Mouse (Mus musculus) cerebellum, postnatal 4 days (tissue): Measurements from ENCODE around the gene Grap2.
A peak's percentile ranks its signal among the peaks of the same experiment; 100 is the strongest.

Experiments used
- DNase-seq, 2 experiments: peaks; one replicate each; pipeline ENCODE4 v3.0.0; 2022; ENCODE audit warnings: low spot score in 2 of 2, mixed read lengths in 1 of 2

The Grap2 gene

DNA sequence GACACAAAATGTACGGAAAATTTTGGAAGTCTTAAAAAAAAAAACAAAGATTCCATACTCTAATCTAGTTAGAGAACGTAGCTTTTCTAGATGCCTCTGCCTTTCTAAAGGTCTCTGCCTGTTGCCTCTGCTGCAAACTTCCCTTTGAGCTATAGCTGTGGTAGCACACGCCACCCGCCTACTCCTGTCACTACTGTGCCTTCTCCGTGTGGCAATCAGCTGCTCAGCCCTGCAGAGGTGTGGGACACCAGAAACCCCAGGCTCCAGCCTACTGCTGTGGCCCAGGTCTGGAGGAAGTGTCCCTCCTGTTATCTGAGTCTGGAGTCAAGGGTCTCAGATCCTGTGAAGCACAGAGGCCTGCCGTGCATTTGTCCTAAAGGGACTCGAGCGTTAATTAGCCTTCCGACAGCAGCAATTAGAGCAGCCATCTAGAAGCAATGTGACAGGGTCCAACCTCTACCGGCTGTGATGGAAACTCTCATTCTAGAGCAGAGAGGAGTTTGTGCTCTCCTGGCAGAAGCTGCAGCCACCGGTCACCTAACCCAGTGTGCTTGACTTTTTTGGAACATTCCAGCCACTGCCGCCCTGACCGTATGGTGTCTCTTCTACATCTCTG is 64.5 kb downstream of the Grap2 start:
- DNase-seq: no peak

DNA sequence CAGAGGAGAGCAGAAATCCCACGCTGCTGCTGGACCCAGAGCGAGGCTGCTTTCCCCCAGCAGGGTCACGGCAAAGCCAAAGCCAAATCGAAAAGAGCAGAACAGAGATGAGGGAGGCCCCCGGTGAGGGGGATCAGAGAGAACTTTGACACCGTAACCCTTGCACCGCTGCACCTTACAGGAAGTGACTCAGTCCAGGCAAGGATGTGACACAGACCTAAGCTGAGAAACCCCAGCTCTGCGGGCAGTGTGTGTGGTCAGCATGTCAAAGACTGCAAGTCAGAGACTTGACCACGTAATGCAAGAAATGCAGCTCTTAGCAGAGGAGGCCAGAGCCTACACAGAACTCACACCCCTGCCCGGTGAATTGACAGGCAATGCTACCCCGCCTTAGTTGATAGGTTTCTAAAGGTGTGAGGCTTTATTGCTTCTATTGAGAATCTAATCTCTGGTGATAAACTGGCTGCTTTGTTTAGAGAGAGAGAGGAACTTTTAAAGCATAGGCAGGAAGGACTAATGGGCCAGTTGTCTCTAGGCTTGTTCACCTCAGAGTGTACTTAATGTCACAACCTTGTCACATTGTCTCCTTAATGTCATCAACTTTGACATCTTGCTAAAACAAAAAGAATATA is 66.8 kb downstream of the Grap2 start:
- DNase-seq: no peak

DNA sequence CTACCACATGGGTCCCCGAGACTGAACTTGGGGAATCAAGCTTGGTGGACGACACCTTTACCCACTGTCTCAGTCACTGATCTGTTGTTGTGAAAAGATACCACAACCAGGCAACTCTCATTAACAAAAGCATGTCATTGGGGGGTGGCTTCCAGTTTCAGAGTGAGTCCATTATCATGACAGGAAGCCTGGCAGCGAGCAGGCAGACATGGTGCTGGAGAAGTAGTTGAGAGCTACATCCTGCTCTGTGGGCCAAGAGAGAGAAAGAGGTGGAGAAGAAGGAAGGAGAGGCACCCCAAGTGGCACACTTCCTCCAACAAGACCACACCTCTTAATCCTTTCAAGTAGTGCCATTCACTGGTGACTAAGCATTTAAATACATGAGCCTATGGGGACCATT is 67.5 kb downstream of the Grap2 start:
- DNase-seq: no peak

DNA sequence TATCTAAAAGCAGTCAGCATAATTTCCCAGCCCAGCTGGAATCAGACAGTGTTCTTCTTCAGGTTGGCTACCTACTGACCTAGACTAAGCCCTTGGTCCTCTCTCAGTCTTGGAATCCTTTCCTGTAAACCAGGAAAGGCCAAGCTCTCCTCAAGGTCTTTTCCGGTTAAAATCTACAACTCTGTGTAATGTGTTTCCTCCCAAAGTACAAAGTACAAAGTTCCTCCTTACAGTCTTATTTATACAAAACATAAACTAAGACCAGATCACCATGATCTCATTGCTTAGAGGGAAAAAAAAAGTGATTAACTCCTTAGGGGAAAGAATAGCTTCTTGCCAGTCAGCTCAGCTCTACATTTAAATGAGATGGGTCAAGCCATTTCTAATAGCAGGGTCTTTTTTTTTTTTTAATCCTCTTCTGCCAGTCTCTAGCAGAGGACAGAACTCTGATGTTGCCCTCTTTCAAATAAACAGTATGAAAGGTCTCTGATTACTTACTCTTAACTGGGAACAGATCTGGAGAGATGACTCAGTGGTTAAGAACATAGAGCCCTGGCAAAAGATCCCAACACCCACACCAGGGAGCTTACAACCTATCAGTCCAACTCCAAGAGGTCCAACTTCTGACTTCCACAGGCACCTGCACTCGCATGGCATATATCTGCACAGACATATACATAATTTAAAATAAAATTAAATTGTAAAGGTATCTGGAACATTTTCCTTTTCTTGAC is 69.5 kb downstream of the Grap2 start:
- no peak for DNase-seq

DNA sequence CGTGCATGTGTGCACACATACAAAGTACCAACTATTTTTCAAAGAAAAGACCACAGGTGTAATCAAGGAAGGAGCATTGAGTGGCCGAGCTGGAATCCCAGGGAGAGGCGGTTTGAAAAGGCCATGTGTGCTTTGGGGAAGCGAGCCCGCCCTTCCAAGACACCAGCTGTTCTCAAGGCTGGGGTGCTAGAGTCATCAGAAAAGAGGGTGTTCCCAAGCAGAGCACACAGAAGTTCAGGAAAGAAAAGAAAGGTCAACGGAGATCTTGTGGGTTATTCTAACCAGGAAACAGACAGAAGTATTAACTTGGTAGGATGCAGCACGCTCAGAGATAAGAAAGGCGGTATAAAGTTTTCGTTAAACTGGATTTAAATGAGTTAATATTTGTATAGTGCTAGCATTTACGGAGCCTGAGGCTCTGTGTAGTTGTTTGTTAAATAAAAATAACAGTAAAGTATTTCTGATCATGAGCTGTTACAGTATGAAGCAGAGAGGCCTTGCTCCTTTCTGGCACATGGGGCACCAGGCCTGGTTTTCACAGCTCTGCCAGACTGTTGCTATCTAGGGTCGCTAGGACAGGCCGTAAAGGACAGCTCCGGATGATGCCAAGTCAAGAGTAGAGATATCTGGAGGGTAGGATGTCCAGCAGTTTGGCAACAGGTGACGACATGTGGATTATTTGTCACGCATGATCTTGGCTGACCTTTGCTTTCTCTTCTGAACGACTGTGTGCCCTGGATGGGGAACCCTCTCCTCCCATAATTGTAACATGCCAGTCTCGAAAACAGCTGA is 72.8 kb downstream of the Grap2 start:
- no peak for DNase-seq

DNA sequence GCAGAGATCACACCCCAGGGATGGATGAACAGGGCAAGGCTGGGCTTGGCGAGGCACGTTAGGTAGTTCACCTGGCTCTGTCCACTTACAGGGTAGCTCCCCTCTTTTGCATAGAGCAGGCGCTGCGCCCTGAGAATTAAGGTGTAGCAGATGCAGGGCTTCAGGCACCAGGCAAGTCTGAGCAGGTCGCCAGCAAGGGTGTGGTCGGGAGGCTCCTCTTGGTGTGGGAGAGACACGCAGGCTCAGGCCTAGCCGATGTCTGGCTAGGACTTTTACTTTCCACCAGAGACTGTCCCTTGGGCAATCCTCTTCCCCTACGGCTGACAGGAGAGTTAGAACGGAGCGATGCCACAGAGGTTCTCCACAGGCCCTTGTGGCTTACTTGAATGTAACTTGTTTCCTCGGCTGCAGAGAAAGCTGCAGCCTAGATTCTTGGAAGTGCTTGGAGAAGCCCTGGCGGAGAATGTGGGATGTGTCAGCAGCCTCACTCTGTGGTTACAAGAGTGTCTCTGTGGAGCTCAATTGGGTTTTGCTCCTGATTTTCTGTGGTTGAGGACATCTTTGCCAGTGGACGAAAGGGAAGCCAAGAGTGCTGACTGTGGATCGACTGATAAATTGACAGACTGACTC is 76.7 kb downstream of the Grap2 start:
- DNase-seq: no peak

DNA sequence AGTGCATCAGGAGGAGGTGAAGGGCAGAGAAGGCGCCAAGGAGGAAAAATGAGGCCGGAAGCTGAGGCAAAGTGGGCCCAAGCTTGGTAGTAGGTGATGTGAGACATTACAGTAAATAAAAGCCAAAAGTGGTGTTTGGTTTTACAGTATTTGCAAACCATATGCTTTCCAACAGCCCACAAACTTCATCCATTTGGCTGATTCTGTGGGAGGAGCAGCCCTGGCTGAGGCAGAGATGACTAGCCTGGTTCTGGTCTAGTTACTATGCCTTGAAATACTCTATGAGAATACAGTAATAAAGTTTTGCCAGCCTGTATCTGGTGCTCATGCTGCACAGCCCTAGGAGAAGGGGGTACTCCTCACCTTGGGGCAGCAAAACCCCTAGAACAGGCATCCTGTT is 78.0 kb downstream of the Grap2 start:
- no peak for DNase-seq

DNA sequence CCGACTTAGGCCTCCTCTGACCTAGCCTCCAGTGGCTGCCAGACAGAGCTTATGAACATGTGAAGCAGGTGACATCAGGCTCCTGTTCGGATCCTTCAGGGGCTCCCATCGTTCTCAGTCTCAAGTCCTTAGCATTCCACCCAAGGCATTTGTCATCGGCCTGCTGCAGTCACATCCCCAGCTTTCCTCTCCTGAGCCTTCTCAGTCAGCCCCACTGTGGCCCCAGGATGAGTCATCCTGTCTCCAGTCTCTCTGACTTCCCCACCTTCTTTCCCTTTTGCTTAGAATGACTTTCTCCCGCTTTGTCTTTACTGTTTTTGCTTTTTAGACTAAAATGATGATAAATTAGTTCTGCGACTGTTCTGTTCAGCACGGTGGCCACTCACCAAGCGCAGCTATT is 81.5 kb downstream of the Grap2 start:
- DNase-seq: no peak

DNA sequence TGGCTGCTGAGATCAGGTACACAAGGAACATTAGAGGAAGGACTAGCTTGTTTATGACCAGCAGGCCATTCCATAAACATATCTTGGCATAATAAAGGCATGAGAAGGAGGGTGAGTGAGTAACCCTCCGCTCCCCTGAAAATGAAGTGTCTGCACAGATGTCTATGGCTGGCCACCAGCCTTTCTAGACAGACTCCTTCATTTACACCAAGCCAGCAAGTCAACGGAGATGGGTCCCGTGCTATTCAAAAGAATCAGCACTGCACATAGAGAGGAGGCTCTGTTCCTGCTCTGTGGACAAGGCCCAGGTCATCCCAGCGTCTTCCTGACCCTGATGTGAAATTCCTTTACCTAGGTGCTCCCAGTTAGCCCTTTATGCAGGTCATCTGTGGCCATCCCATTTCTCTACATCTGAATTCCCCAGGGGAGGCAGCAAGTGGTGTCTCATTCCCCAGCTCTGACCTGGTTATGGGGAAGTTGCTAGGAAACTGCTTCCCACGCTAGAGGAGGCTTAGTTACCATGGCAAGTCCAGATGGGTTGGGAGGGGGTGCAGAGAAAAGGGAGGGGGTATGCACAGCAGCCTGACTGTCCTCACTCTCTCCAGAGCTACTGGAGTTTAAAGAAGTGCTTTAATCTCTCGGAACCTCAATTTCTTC is 86.5 kb downstream of the Grap2 start:
- DNase-seq: no peak

DNA sequence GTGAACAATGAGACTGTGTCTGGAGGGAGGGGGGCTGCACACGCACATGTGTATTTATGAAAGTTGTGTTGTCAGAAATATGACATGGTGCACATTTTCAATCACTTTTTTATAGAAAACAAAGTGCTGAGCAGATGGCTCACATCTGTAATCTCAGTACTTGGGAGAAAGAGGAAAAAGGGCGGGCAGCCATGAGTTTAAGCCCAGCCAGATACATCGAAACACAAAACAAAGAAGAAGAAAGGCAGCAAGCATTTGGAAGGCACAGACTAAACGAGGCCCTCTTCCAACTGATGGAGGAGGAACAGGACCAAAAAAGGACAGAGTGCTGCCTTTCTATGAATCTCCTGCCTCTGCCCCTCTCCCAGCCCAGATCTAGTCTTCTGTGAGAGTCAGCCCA is 88.6 kb downstream of the Grap2 start:
- no peak for DNase-seq

DNA sequence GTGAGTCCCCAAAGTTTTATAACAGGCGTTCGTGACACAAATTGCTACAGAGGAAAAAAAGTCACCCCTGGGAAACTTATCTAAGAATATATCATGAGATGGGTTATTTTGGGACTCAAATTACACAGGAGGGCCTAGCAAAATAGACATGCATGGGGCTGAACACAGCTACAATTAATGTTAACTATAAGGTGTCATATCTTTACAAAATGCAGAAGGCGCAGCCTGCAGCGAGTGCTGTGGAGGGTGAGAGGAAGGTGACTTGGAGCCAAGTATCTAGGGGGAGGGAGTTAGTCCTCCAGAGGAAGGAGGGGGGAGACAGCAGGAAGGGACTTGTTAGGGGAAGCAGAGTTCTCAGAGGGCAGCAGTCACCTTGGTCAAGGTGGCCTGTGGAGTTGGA is 92.0 kb downstream of the Grap2 start:
- no peak for DNase-seq

DNA sequence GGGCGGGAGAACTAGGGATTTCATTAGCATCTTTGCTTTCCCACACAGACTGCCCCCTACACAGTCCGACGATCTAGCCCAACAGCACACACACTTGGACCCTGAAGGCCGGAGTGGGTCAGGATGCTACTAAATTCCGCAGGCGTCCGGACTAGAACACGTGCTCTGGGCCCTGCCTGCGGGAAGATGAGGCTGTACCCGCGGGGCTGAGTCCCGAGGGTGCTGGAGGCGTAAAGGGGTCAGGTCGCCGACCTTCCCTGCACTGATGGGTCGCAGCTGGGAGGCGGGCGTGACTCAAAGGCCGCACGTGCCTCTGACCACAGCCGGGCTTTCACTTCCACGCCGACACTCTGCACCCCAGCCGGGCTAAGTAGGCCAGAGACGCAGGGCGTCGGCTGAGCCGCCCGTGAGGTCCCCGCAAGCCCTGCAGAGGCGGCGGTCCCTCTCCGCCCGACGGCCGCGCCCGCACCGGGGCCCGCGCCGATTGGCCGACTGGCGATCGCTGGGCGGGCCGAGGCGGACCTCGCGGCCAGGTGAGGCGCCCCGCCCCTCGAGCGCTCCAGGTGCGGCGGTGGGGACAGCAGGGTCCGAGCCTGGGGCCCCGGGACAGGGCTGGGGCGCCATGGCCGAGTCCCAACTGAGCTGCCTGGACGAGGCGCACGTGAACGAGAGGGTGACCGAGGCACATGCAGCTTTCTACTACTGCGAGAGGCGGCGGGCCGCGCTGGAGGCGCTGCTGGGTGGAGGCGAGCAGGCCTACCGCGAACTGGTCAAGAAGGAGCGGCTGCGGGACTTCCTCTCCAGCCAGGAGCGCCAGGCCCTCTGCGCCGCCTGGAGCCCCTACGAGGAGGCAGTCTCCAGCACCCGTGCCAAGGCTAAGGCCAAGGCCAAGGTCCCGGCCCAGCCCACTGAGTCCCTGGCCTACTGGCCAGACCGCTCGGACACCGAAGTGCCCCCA is 99.2 kb downstream of the Grap2 start, which contains the start of gene Fam83f:
Gene Fam83f (plus strand): TSS at position 553 of the 958 bp plus-strand sequence.
- DNase-seq: no peak

DNA sequence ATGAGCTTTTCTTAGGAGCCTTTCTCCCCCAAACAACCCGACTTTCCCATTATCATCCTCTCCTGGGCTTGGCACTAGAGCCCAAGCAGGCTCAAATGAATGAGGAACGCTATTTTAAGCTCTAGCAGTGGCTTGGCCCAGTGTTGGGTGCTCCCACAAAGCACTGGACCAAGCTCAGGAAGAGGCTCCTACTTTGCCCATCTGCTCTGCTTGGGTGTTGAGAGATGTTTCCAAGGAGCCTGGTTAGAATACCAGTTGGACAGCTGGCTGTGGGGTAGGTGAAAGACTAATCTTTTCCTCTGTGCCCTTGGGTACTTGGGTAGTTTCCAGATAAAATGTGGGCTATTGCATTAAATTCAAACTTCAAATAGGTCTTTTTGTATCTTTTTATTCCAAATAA is 100.4 kb downstream of the Grap2 start:
- no peak for DNase-seq

DNA sequence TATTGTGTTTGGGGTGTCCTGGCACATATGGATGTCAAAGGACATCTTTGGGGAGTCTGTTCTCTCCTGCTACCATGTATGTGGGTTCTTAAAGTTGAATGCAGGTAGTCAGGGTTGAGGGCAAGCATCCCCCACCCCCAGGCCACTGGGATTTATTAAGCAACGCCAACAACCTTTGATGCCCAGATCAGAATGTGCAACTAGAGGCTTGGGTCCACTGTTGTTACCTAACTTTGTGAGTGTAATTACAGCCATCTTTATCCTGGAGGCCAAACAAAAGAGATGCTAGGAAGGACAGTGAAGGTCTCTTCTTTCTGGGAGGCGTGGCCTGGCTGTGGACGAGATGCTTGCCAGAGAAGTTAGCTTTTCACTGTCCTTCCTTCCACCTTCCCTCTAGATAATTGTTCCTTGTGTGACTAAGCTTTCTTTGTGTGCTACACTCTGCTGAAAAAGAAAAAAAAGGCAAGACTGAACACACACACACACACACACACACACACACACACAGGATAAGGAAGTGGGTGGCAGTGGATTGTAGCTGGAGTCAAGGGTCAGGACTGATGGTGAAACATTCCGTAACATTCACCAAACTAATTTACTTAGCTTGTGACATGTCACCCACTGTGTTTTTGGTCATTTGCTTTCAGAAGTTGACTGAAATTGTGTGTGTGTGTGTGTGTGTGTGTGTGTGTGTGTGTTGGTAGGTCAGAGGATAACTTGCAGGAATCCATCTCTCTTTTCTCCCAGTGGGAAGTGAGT is 101.1 kb downstream of the Grap2 start:
- DNase-seq: no peak

DNA sequence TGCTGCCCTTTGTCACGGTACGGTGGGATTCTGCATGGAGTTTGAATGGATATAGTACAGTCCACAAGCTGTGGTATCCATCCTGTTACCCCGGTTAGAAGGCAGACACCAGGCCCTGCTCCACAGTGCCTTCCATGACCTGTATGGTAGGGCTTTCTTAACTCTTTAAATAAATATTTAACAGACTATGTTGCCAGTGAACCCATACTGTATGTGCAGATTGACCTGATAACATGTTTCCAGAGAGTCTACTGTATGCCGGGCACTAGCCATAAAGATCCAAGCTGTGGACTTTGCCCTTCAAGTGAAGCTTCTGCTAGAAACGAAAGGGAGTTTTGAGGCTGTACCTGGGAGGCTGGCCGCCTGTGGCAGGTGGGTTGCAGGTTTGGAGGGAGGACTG is 102.3 kb downstream of the Grap2 start:
- DNase-seq: no peak

DNA sequence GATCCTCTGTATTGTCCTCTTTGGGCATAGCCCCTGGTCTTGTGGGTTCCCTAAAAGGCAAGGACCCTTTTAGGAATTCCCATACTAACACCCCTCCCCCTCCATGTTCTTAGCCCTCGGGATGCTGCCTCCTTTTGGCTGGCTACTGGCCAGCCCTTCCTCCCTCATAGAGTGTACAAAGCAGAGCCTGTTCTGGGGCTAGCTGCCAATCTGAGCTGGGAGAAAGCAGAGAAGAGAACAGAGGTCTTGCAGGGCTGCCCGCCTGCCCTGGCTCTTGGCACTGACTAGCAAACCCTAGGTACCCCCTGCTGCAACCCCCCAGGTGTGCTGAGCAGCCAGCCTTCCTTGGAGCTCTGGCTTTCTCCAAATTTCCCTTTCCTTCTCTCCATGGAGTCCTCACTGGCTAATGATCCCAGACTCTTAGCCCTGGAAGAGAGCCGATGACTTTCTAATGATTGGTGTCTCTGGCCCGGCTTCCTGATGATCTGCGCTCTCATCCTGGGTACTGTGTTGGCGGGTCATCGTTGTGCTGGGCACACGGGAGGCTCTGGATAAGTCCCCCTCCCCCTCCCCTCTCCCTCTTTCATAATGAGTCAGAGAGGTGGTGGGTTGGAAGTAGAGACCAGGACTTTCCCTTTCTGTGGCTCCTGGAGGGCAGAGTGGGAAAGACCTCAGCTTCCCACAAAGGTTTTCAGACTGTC is 107.3 kb downstream of the Grap2 start:
- DNase-seq: peak in 1 of 2 experiments; percentile 58

DNA sequence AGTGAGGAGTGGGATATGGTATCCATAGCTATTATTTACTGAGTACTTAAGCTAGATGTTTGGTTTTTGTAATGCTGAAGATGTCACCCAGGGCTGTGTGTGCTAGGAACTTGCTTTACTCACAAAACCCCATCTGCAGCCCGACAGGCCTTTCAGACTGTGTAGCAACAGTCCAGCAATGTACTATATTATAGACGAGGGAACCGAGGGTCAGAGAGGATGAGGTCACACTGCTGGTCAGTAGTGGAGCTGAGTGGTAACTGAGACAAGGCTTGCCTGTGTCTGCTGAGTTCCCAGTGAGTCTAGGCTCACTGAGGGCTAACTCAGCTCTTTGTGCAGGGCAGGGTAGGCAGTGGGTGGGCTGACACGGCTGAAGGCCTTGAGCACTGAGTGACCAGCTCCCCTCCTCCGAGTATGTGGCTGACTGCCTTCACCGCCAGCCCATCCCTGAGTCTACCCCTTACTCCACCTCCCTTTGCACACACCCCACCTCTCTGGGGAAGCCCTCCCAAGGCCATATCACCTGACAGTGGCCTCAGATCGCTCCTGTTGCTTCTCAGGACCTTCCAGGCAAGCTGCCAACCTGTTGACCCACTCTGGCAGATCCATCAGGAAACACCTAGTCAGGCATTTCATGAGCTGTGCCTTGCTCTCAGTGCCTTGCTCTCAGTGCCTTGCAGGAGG is 108.1 kb downstream of the Grap2 start:
- no peak for DNase-seq

DNA sequence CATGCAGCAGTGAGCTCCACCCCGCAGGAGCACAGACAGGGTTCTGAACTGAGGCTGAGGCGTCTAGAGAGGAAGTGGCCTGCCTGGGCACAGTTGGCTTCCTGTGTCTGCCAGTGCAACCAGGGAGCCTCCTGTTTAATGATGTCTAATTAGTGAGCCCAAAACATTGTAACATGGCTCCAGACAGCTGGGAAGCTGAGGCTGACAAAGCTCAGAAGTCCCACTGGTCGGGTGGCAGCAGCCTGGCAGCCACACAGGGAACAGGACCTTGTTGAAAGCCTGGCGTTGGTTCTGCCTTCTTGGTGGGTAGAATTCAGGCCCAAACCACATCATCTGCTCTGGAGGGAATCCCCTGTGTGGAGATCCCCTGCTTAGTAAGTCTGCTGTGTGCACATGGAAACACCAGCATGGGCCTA is 109.1 kb downstream of the Grap2 start:
- no peak for DNase-seq
